Mouse (Mus musculus): ENCODE measurements around the gene Ap1m2. TPM values are rescaled to one million over a fixed set of nuclear protein-coding genes. Genes with fewer than 3 reads are reported as not detected.
A peak's percentile ranks its signal among the peaks of the same experiment; 100 is the strongest.
"Not testable (repeated sequence)": the region's sequence is repeated elsewhere in the genome, so short reads cannot be mapped to it uniquely, and the experiment has no call there.

The Ap1m2 gene
- polyA plus RNA-seq, 1 experiment from 2014 or later, result 2.2 TPM

- Histone ChIP-seq H3K9me3 (ENCODE audit: control insufficient read depth, low read length) (no peaks in the 10 kb centered on the region), H3K4me3 (replicated peaks; ENCODE audit: low read length) (no peak overlapping the region), H3K4me1 (replicated peaks; ENCODE audit: control insufficient read depth, insufficient read depth, low read length) (no peaks in the 10 kb centered on the region), H3K27me3 (ENCODE audit: control insufficient read depth, insufficient read depth, low read length) (no peaks in the 10 kb centered on the region), H3K27ac (no peak overlapping the region), H3K9ac (no peak overlapping the region), H3K36me3 (replicated peaks; ENCODE audit: control insufficient read depth, insufficient read depth) (no peaks in the 10 kb centered on the region), H3K4me2 (replicated peaks) (no peak overlapping the region)
- DNase-seq (ENCODE audit: low spot score) (no peak), ATAC-seq (ENCODE audit: low FRiP score) (no peak)
- WGBS, result 89% methylated on average over 10 of the region's 10 CpGs
Measured at GRCm38 (mm10) chr9:21329699-21330289, 17.7 kb upstream of the Ap1m2 start.

- Histone ChIP-seq H3K9me3 (ENCODE audit: control insufficient read depth, low read length) (no peaks in the 10 kb centered on the region), H3K4me3 (replicated peaks; ENCODE audit: low read length) (no peak overlapping the region), H3K9ac (no peak overlapping the region), H3K4me2 (replicated peaks) (no peak overlapping the region), H3K27ac (no peak overlapping the region), H3K36me3 (replicated peaks; ENCODE audit: control insufficient read depth, insufficient read depth) (no peaks in the 10 kb centered on the region), H3K27me3 (ENCODE audit: control insufficient read depth, insufficient read depth, low read length) (no peaks in the 10 kb centered on the region), H3K4me1 (replicated peaks; ENCODE audit: control insufficient read depth, insufficient read depth, low read length) (no peaks in the 10 kb centered on the region)
- WGBS, result 87% methylated on average over 3 of the region's 5 CpGs
- DNase-seq (ENCODE audit: low spot score) (no peak), ATAC-seq (ENCODE audit: low FRiP score) (no peak)
Measured at GRCm38 (mm10) chr9:21329041-21329440, 16.9 kb upstream of the Ap1m2 start.

- no peak overlapping the region for H3K27ac ChIP-seq
- 79% methylated on average over 3 of the region's 3 CpGs for WGBS
- H3K4me2 ChIP-seq (replicated peaks), result no peak overlapping the region
- H3K27me3 ChIP-seq (ENCODE audit: control insufficient read depth, insufficient read depth, low read length), result no peaks in the 10 kb centered on the region
- H3K36me3 ChIP-seq (replicated peaks; ENCODE audit: control insufficient read depth, insufficient read depth), result no peaks in the 10 kb centered on the region
- no peak for DNase-seq (ENCODE audit: low spot score)
- no peak for ATAC-seq (ENCODE audit: low FRiP score)
- no peak overlapping the region for H3K4me3 ChIP-seq (replicated peaks; ENCODE audit: low read length)
- H3K9ac ChIP-seq, result no peak overlapping the region
- no peaks in the 10 kb centered on the region for H3K9me3 ChIP-seq (ENCODE audit: control insufficient read depth, low read length)
- no peaks in the 10 kb centered on the region for H3K4me1 ChIP-seq (replicated peaks; ENCODE audit: control insufficient read depth, insufficient read depth, low read length)
Measured at GRCm38 (mm10) chr9:21328041-21328440, 15.9 kb upstream of the Ap1m2 start.

GRCm38 (mm10) chr9:21327569-21327968, 15.4 kb upstream of the Ap1m2 start:
- no peaks in the 10 kb centered on the region for H3K4me1 ChIP-seq (replicated peaks; ENCODE audit: control insufficient read depth, insufficient read depth, low read length)
- 60% methylated on average over 3 of the region's 3 CpGs for WGBS
- H3K36me3 ChIP-seq (replicated peaks; ENCODE audit: control insufficient read depth, insufficient read depth), result no peaks in the 10 kb centered on the region
- no peak for ATAC-seq (ENCODE audit: low FRiP score)
- H3K4me2 ChIP-seq (replicated peaks), result no peak overlapping the region
- H3K9me3 ChIP-seq (ENCODE audit: control insufficient read depth, low read length), result no peaks in the 10 kb centered on the region
- H3K4me3 ChIP-seq (replicated peaks; ENCODE audit: low read length), result no peak overlapping the region
- H3K9ac ChIP-seq, result no peak overlapping the region
- H3K27me3 ChIP-seq (ENCODE audit: control insufficient read depth, insufficient read depth, low read length), result no peaks in the 10 kb centered on the region
- no peak for DNase-seq (ENCODE audit: low spot score)
- no peak overlapping the region for H3K27ac ChIP-seq

- DNase-seq (ENCODE audit: low spot score) (no peak), ATAC-seq (ENCODE audit: low FRiP score) (no peak)
- Histone ChIP-seq H3K9ac (no peak overlapping the region), H3K4me1 (replicated peaks; ENCODE audit: control insufficient read depth, insufficient read depth, low read length) (peaks cover 20% of the 10 kb centered on the region), H3K27ac (no peak overlapping the region), H3K36me3 (replicated peaks; ENCODE audit: control insufficient read depth, insufficient read depth) (no peaks in the 10 kb centered on the region), H3K27me3 (ENCODE audit: control insufficient read depth, insufficient read depth, low read length) (no peaks in the 10 kb centered on the region), H3K4me3 (replicated peaks; ENCODE audit: low read length) (no peak overlapping the region), H3K9me3 (ENCODE audit: control insufficient read depth, low read length) (no peaks in the 10 kb centered on the region), H3K4me2 (replicated peaks) (no peak overlapping the region)
- WGBS, result 96% methylated on average over 11 of the region's 11 CpGs
Measured at GRCm38 (mm10) chr9:21324269-21324668, 12.1 kb upstream of the Ap1m2 start.

- not testable (repeated sequence) for H3K36me3 ChIP-seq (replicated peaks; ENCODE audit: control insufficient read depth, insufficient read depth); H3K27ac ChIP-seq; DNase-seq (ENCODE audit: low spot score); H3K9ac ChIP-seq; H3K27me3 ChIP-seq (ENCODE audit: control insufficient read depth, insufficient read depth, low read length); H3K4me3 ChIP-seq (replicated peaks; ENCODE audit: low read length); H3K9me3 ChIP-seq (ENCODE audit: control insufficient read depth, low read length); ATAC-seq (ENCODE audit: low FRiP score)
- Histone ChIP-seq H3K4me1 (replicated peaks; ENCODE audit: control insufficient read depth, insufficient read depth, low read length) (peaks cover 20% of the 10 kb centered on the region), H3K4me2 (replicated peaks) (peak overlapping the region; percentile 93; the same call in 1 of the 2 replicates)
- WGBS, result 93% methylated on average over 7 of the region's 8 CpGs
Measured at GRCm38 (mm10) chr9:21322917-21323297, 10.8 kb upstream of the Ap1m2 start.

GRCm38 (mm10) chr9:21322211-21322916, 10.2 kb upstream of the Ap1m2 start:
- 85% methylated on average over 19 of the region's 19 CpGs for WGBS
- Histone ChIP-seq H3K27me3 (ENCODE audit: control insufficient read depth, insufficient read depth, low read length) (no peaks in the 10 kb centered on the region), H3K4me3 (replicated peaks; ENCODE audit: low read length) (no peak overlapping the region; the same call in 1 of the 2 replicates), H3K4me1 (replicated peaks; ENCODE audit: control insufficient read depth, insufficient read depth, low read length) (peaks cover 20% of the 10 kb centered on the region), H3K9ac (no peak overlapping the region), H3K27ac (no peak overlapping the region), H3K36me3 (replicated peaks; ENCODE audit: control insufficient read depth, insufficient read depth) (no peaks in the 10 kb centered on the region), H3K9me3 (ENCODE audit: control insufficient read depth, low read length) (no peaks in the 10 kb centered on the region), H3K4me2 (replicated peaks) (peak overlapping the region; percentile 93)
- ATAC-seq (ENCODE audit: low FRiP score), result no peak
- no peak for DNase-seq (ENCODE audit: low spot score)

- peak overlapping the region; percentile 65 for H3K9ac ChIP-seq
- WGBS, result 16% methylated on average over 6 of the region's 6 CpGs
- no peaks in the 10 kb centered on the region for H3K9me3 ChIP-seq (ENCODE audit: control insufficient read depth, low read length)
- ATAC-seq (ENCODE audit: low FRiP score), result no peak
- H3K4me1 ChIP-seq (replicated peaks; ENCODE audit: control insufficient read depth, insufficient read depth, low read length), result peaks cover 20% of the 10 kb centered on the region
- no peaks in the 10 kb centered on the region for H3K36me3 ChIP-seq (replicated peaks; ENCODE audit: control insufficient read depth, insufficient read depth)
- H3K4me2 ChIP-seq (replicated peaks), result peak overlapping the region; percentile 93
- H3K27me3 ChIP-seq (ENCODE audit: control insufficient read depth, insufficient read depth, low read length), result no peaks in the 10 kb centered on the region
- H3K4me3 ChIP-seq (replicated peaks; ENCODE audit: low read length), result peak overlapping the region; percentile 63
- no peak for DNase-seq (ENCODE audit: low spot score)
- H3K27ac ChIP-seq, result no peak overlapping the region
Measured at GRCm38 (mm10) chr9:21321513-21321835, 9.3 kb upstream of the Ap1m2 start.

- Histone ChIP-seq H3K27ac (0 out of 2 replicates have a peak within 1 kb of the TSS, but pooled peaks have one; percentile 32), H3K9ac (peak within 1 kb of the TSS; percentile 65), H3K4me3 (replicated peaks; ENCODE audit: low read length) (peak within 1 kb of the TSS; percentile 63), H3K4me1 (replicated peaks; ENCODE audit: control insufficient read depth, insufficient read depth, low read length) (peaks cover 20% of the 10 kb centered on the region), H3K27me3 (ENCODE audit: control insufficient read depth, insufficient read depth, low read length) (no peaks in the 10 kb centered on the region), H3K36me3 (replicated peaks; ENCODE audit: control insufficient read depth, insufficient read depth) (no peaks in the 10 kb centered on the region), H3K9me3 (ENCODE audit: control insufficient read depth, low read length) (no peaks in the 10 kb centered on the region), H3K4me2 (replicated peaks) (peak within 1 kb of the TSS; percentile 93)
- ATAC-seq (ENCODE audit: low FRiP score) (peak; percentile 93), DNase-seq (ENCODE audit: low spot score) (peak; percentile 83)
- under 1% methylated on average over 52 of the region's 52 CpGs for whole genome bisulfite sequencing
Measured at GRCm38 (mm10) chr9:21320619-21321512, 8.7 kb upstream of the Ap1m2 start, which contains the start of gene Slc44a2. Gene Slc44a2, plus strand, starts transcription at chr9:21320698.
